Mouse (Mus musculus): ENCODE measurements at regions not wholly inside any gene's neighbourhood (a gene's known extent, or its start where the extent isn't known, plus 50 kb on each side); places are given as distances from the start of the nearest gene placed in this dataset.

- DNase-seq (ENCODE audit: low spot score): no peak
Measured at GRCm38 (mm10) chr6:32739162-32739745, 151.3 kb upstream of the Plxna4 start.

- DNase-seq (ENCODE audit: low spot score): no peak
Measured at GRCm38 (mm10) chr6:32728706-32729105, 140.7 kb upstream of the Plxna4 start.

- DNase-seq (ENCODE audit: low spot score): no peak
Measured at GRCm38 (mm10) chr6:32726571-32726970, 138.6 kb upstream of the Plxna4 start.

GRCm38 (mm10) chr6:32717860-32718259 is 129.9 kb upstream of the Plxna4 start:
- DNase-seq (ENCODE audit: low spot score): no peak

- no peak for DNase-seq (ENCODE audit: low spot score)
Measured at GRCm38 (mm10) chr6:32715137-32715536, 127.1 kb upstream of the Plxna4 start.

GRCm38 (mm10) chr6:32710208-32710607 is 122.2 kb upstream of the Plxna4 start:
- peak; percentile 48 for DNase-seq (ENCODE audit: low spot score)

GRCm38 (mm10) chr6:32709566-32709965 is 121.6 kb upstream of the Plxna4 start:
- no peak for DNase-seq (ENCODE audit: low spot score)

GRCm38 (mm10) chr6:32707417-32707816 is 119.4 kb upstream of the Plxna4 start:
- no peak for DNase-seq (ENCODE audit: low spot score)

GRCm38 (mm10) chr6:32706376-32706775 is 118.4 kb upstream of the Plxna4 start:
- DNase-seq (ENCODE audit: low spot score): no peak

- DNase-seq (ENCODE audit: low spot score): no peak
Measured at GRCm38 (mm10) chr6:32703466-32703865, 115.5 kb upstream of the Plxna4 start.

- no peak for DNase-seq (ENCODE audit: low spot score)
Measured at GRCm38 (mm10) chr6:32702245-32702791, 114.3 kb upstream of the Plxna4 start.

GRCm38 (mm10) chr6:32699811-32700210 is 111.8 kb upstream of the Plxna4 start:
- DNase-seq (ENCODE audit: low spot score): no peak

- peak; percentile 44 for DNase-seq (ENCODE audit: low spot score)
Measured at GRCm38 (mm10) chr6:32697771-32698270, 109.8 kb upstream of the Plxna4 start.

- no peak for DNase-seq (ENCODE audit: low spot score)
Measured at GRCm38 (mm10) chr6:32696037-32696436, 108.0 kb upstream of the Plxna4 start.

- DNase-seq (ENCODE audit: low spot score): no peak
Measured at GRCm38 (mm10) chr6:32672552-32672951, 84.6 kb upstream of the Plxna4 start.

- DNase-seq (ENCODE audit: low spot score): peak; percentile 8
Measured at GRCm38 (mm10) chr6:32659743-32660142, 71.8 kb upstream of the Plxna4 start.

- no peak for DNase-seq (ENCODE audit: low spot score)
Measured at GRCm38 (mm10) chr6:32657378-32657777, 69.4 kb upstream of the Plxna4 start.

- no peak for DNase-seq (ENCODE audit: low spot score)
Measured at GRCm38 (mm10) chr6:32654188-32654587, 66.2 kb upstream of the Plxna4 start.

GRCm38 (mm10) chr6:32644016-32644415 is 56.0 kb upstream of the Plxna4 start:
- DNase-seq (ENCODE audit: low spot score): no peak

GRCm38 (mm10) chr6:32638843-32639242 is 50.9 kb upstream of the Plxna4 start:
- no peak for DNase-seq (ENCODE audit: low spot score)

All from adipocyte (in vitro differentiated cells).